Mouse (Mus musculus): Measurements from ENCODE around the gene Prss21.

GRCm38 (mm10) chr17:23857193-23857592 lies 10.7 kb upstream of the Prss21 start:
- TF ChIP-seq GATA1 (IDR thresholded peaks at IDR 0.05; ENCODE audit: borderline replicate concordance, low read length): no peak
- no peak for TF ChIP-seq FLI1 (IDR thresholded peaks at IDR 0.05; ENCODE audit: low read length)
